Mouse (Mus musculus): ENCODE data around the gene Hist1h2ah. TPM values are rescaled to one million over a fixed set of nuclear protein-coding genes. Genes with fewer than 3 reads are reported as not detected.

Hist1h2ah gene
- polyA plus RNA-seq, 1 experiment = 1.8 TPM

DNA sequence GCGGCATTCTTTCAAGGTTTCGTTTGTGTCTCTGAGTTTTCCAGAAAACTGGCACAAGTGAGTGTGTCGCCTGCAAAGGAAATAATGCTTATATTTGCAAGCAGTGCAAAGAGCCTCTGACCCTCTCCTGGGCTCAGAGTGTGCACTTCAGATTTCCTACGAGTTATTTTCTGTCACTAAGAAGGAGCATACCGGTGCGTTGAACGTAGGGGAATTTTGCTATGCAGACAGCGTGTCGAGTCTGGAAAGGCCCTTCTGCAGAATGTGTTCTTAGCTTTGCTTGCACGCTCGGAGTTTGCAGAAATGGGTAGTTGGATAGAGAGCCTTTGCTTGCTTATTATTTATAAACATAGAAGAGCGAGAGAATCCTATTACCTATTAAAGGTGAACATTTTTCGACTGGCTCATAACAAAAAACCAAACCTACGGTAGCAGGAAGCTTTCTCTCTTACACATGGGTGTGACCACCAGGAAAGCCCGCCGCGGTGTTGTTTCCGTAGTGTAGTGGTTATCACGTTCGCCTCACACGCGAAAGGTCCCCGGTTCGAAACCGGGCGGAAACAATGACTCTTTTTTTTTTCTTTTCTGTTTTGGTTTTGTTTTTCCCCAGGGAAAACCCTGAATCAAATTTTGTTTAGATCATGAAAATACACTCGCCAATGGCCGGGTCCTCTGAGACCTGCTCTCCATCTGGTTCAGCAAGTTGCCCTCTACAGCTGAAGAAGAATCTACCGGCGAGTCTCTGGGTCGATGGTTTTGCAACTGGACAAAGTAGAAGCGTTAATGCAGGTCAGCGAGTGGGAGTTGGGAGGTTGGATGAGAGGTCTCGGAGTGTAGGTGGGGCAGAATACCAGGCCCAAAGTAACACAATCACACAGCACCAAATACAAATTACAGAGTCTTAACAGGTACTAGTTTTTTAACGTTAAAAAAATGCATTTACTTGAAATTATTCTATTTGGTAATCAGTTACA lies 9.0 kb downstream of the Hist1h2ah start:
- TF ChIP-seq POLR2A (IDR thresholded peaks at IDR 0.05; ENCODE audit: control insufficient read depth, low read depth, low read length) = no peak
- TF ChIP-seq CTCF (IDR thresholded peaks at IDR 0.05; ENCODE audit: control insufficient read depth, insufficient read depth, insufficient replicate concordance, low read depth, low read length) = no peak
- peak overlapping the region; percentile 52 for H3K4me3 ChIP-seq (ENCODE audit: control insufficient read depth, low read depth, low read length)
- no peaks in the 10 kb centered on the region for H3K27me3 ChIP-seq (ENCODE audit: control insufficient read depth, insufficient read depth, low read length)
- H3K36me3 ChIP-seq (ENCODE audit: control insufficient read depth, insufficient read depth, low read length) = no peaks in the 10 kb centered on the region
- peaks cover 6% of the 10 kb centered on the region for H3K4me1 ChIP-seq (ENCODE audit: control insufficient read depth, insufficient read depth, low read length)
- no peak overlapping the region for H3K27ac ChIP-seq (ENCODE audit: control insufficient read depth, insufficient read depth, low read depth, low read length)

DNA sequence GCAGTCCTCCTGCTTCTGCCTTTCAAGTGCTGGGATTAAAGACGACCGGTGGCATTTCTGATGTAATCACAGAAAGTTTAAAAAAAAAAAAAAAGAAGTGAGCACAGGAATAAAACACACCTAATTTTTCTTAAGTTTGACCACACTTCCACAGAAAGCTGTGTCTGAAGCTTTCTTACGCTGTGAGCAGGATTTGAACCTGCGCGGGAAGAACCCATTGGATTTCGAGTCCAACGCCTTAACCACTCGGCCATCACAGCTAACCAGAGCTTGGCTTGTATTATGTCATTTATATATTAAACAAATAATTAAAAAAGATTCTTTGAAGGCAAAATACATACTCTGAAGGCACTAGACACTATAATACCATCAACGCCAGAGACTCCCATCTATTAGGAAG lies 13.1 kb downstream of the Hist1h2ah start:
- Histone ChIP-seq H3K4me1 (ENCODE audit: control insufficient read depth, insufficient read depth, low read length) (peaks cover 8% of the 10 kb centered on the region), H3K27ac (ENCODE audit: control insufficient read depth, insufficient read depth, low read depth, low read length) (no peak overlapping the region), H3K27me3 (ENCODE audit: control insufficient read depth, insufficient read depth, low read length) (no peaks in the 10 kb centered on the region; the same call in 1 of the 2 replicates), H3K36me3 (ENCODE audit: control insufficient read depth, insufficient read depth, low read length) (no peaks in the 10 kb centered on the region), H3K4me3 (ENCODE audit: control insufficient read depth, low read depth, low read length) (no peak overlapping the region; the same call in 1 of the 2 replicates)
- TF ChIP-seq POLR2A (IDR thresholded peaks at IDR 0.05; ENCODE audit: control insufficient read depth, low read depth, low read length) = no peak
- no peak for TF ChIP-seq CTCF (IDR thresholded peaks at IDR 0.05; ENCODE audit: control insufficient read depth, insufficient read depth, insufficient replicate concordance, low read depth, low read length)

DNA sequence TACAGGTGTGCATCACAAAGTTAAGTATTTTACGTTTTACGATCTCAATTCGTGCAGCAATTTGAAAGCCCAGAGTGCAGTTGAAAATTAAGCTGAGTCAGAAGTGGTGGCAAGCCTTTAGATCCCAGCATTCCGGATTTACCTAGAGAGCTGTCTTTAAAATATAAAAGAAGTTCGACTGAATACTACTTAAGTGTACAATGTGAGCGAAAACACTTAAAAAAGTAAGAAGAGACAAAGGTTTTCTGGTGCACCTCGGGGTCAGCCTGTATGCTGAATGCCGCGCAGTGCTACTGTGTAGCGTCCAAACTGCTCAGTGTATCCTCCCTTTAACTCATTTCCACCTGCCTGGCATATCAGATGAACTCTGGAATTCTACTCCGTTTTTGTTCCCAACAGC lies 13.8 kb downstream of the Hist1h2ah start:
- Histone ChIP-seq H3K36me3 (ENCODE audit: control insufficient read depth, insufficient read depth, low read length) (no peaks in the 10 kb centered on the region), H3K4me1 (ENCODE audit: control insufficient read depth, insufficient read depth, low read length) (peaks cover 7% of the 10 kb centered on the region), H3K27me3 (ENCODE audit: control insufficient read depth, insufficient read depth, low read length) (no peaks in the 10 kb centered on the region; the same call in 1 of the 2 replicates), H3K4me3 (ENCODE audit: control insufficient read depth, low read depth, low read length) (no peak overlapping the region; the same call in 1 of the 2 replicates), H3K27ac (ENCODE audit: control insufficient read depth, insufficient read depth, low read depth, low read length) (no peak overlapping the region)
- TF ChIP-seq POLR2A (IDR thresholded peaks at IDR 0.05; ENCODE audit: control insufficient read depth, low read depth, low read length) (no peak), CTCF (IDR thresholded peaks at IDR 0.05; ENCODE audit: control insufficient read depth, insufficient read depth, insufficient replicate concordance, low read depth, low read length) (no peak)

DNA sequence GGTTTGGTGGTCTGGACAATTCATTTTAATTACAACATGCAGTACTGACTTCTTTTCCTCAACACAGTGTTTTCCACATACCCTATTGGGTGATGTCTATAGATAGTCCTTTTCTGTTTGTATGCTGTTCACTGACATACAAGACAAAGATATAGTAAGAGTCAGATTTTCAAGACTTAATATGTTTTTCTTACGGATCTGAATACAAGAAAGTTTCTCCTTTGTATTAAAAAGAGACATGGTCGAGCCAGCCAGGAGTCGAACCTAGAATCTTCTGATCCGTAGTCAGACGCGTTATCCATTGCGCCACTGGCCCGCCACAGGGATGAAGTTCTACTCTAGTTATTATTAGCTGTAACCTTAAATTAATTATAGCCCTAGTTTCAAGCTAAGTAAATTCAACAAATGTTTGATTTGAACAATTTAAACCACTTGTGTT lies 14.4 kb downstream of the Hist1h2ah start:
- no peaks in the 10 kb centered on the region for H3K36me3 ChIP-seq (ENCODE audit: control insufficient read depth, insufficient read depth, low read length)
- H3K27ac ChIP-seq (ENCODE audit: control insufficient read depth, insufficient read depth, low read depth, low read length) = no peak overlapping the region
- H3K4me3 ChIP-seq (ENCODE audit: control insufficient read depth, low read depth, low read length) = no peak overlapping the region
- TF ChIP-seq POLR2A (IDR thresholded peaks at IDR 0.05; ENCODE audit: control insufficient read depth, low read depth, low read length) = no peak
- TF ChIP-seq CTCF (IDR thresholded peaks at IDR 0.05; ENCODE audit: control insufficient read depth, insufficient read depth, insufficient replicate concordance, low read depth, low read length) = no peak
- H3K27me3 ChIP-seq (ENCODE audit: control insufficient read depth, insufficient read depth, low read length) = no peaks in the 10 kb centered on the region; the same call in 1 of the 2 replicates
- peaks cover 7% of the 10 kb centered on the region for H3K4me1 ChIP-seq (ENCODE audit: control insufficient read depth, insufficient read depth, low read length)

DNA sequence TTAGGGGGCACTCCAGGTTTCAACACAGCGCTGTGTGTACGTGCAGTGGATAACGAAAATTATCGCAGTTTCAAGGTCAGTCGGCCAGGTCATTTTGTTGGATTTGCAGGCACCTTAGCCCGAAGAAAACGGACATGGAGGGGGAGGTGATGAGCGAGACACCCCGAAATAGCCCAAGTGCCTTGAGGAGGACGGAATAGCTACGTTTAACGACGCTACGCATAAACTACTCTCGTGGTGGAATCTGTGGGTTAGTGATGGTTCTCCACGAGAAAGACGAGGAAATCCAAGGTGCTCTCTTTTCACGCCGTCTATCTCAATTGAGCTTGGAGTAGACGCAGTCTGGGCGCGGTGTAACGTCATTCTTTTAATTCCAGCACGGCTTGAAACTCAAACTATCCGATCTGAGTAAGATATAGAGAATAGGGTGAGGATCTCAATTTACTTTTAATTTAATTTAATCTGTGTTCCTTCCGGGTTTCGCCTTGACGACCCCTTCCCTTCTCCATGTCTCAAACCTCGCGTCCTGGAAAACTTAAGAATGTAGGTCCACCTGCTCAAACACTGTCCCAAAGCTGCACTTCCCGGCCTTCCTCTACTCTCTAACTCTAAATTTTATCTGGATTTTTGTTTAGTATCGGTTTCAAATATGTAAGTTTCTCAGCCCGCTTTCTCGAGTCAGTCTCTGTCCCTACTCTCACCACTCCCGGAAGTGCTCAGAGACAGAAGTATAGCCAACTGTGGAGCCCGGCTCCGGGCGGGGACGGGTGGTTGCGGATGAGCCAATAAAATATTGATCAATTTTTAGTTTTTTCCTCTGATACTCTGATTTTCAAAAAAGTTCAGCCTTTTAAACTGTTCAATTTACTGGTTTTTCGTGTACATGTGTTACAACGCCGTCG lies 15.2 kb downstream of the Hist1h2ah start:
- peak overlapping the region; percentile 28 for H3K4me3 ChIP-seq (ENCODE audit: control insufficient read depth, low read depth, low read length)
- peaks cover 2% of the 10 kb centered on the region; the same call in 1 of the 2 replicates for H3K27me3 ChIP-seq (ENCODE audit: control insufficient read depth, insufficient read depth, low read length)
- TF ChIP-seq POLR2A (IDR thresholded peaks at IDR 0.05; ENCODE audit: control insufficient read depth, low read depth, low read length) (no peak), CTCF (IDR thresholded peaks at IDR 0.05; ENCODE audit: control insufficient read depth, insufficient read depth, insufficient replicate concordance, low read depth, low read length) (no peak)
- H3K27ac ChIP-seq (ENCODE audit: control insufficient read depth, insufficient read depth, low read depth, low read length) = no peak overlapping the region
- peaks cover 7% of the 10 kb centered on the region for H3K4me1 ChIP-seq (ENCODE audit: control insufficient read depth, insufficient read depth, low read length)
- no peaks in the 10 kb centered on the region for H3K36me3 ChIP-seq (ENCODE audit: control insufficient read depth, insufficient read depth, low read length)

DNA sequence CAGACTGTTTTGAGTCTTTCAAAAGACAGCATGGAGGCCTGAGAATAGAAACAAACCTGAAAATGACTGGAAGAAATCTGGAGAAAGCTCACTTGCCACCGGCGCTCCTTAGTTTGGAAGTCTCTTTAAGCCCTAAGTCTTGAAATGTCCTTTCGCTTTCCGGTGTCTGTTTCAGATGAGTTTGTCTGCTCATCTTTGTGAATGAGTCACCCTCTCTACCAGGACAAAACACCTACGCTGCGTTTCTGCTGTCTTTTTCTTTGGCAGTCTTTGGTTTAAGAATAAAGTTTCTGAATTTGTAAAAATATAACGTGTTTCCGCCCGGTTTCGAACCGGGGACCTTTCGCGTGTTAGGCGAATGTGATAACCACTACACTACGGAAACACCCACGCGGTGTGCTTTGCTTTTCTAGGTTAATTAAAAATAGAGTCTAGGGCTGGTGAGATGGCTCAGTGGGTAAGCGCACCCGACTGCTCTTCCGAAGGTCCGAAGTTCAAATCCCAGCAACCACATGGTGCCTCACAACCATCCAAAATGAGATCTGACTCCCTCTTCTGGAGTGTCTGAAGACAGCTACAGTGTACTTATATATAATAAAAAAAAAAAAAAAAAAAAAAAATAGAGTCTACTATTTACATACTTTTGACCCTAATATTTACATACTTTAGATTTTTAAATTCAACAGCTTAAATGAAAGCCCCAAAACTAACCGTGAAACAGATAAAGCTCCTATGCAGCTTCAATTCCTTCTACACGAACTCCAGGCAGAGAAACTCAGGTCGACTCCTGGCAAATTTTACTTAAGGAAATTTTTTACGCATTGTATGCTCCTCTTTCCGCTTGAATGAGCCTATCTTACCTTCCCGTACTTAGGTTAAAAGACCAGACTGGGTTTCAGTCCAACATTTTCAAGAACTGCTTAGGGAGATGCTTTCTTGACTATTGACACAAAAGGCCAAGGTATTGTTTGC lies 19.6 kb downstream of the Hist1h2ah start:
- Histone ChIP-seq H3K4me3 (ENCODE audit: control insufficient read depth, low read depth, low read length) (no peak overlapping the region), H3K36me3 (ENCODE audit: control insufficient read depth, insufficient read depth, low read length) (no peaks in the 10 kb centered on the region), H3K27ac (ENCODE audit: control insufficient read depth, insufficient read depth, low read depth, low read length) (no peak overlapping the region), H3K4me1 (ENCODE audit: control insufficient read depth, insufficient read depth, low read length) (peaks cover 7% of the 10 kb centered on the region), H3K27me3 (ENCODE audit: control insufficient read depth, insufficient read depth, low read length) (peaks cover 2% of the 10 kb centered on the region; the same call in 1 of the 2 replicates)
- TF ChIP-seq CTCF (IDR thresholded peaks at IDR 0.05; ENCODE audit: control insufficient read depth, insufficient read depth, insufficient replicate concordance, low read depth, low read length) (no peak), POLR2A (IDR thresholded peaks at IDR 0.05; ENCODE audit: control insufficient read depth, low read depth, low read length) (no peak)

Measured in testis, adult 2 months (tissue).